Mouse (Mus musculus): ENCODE data around the gene Plekhn1.

DNA sequence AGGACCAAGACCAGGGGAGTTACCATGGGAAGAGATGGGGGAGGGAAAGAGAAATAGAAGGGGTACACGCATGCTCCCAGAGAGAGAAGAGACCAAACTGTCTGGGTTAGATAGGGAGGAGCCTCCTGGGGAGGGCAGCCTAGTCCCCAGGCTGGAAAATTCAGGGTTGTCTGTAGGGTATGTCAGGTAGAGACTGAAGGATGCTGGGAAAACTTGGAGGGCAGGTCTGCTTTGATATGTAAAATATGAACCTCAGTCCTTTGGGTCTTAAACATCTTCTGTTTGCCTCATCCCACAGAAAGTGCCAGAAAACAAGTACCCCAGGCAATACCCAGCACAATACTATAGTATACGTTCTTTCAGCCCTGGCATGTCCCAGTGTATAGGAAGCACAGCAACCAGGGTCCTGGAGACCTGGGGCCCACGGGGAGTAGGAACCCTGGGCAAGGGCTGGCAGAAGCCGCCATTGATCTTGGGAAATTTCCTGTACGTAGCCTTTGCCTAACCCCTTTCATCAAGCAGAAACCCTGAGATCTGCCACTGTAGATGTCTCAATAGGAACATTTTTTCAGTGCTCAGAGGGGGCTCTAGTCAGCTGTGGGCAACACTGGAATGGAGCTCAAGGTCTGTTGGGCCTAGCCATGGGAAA is 46.4 kb downstream of the Plekhn1 start:
- TF ChIP-seq MYOG (IDR thresholded peaks at IDR 0.05; ENCODE audit: control insufficient read depth in 1 of 3, insufficient read depth in 1 of 3, insufficient read length in 2 of 3, low read depth in 2 of 3): no peak
- no peak for TF ChIP-seq MYOD1 (IDR thresholded peaks at IDR 0.05; ENCODE audit: control insufficient read depth in 1 of 3, insufficient read length in 2 of 3, low read depth in 2 of 3)
- TF ChIP-seq POLR2A (IDR thresholded peaks at IDR 0.05; ENCODE audit: insufficient read length, low read depth): no peak
- no peak for TF ChIP-seq POLR2AphosphoS2 (IDR thresholded peaks at IDR 0.05; ENCODE audit: insufficient read length, low read depth)
- TF ChIP-seq TCF12 (IDR thresholded peaks at IDR 0.05; ENCODE audit: insufficient read depth, poor library complexity, severe bottlenecking): no peak
- no peak for TF ChIP-seq REST (IDR thresholded peaks at IDR 0.05; ENCODE audit: insufficient read depth, insufficient read length)
- no peak for TF ChIP-seq MAX (IDR thresholded peaks at IDR 0.05; ENCODE audit: low read depth)
- TF ChIP-seq E2F4 (IDR thresholded peaks at IDR 0.05; ENCODE audit: insufficient read depth): no peak
- no peak for TF ChIP-seq USF1 (IDR thresholded peaks at IDR 0.05; ENCODE audit: low read depth)
- no peak for TF ChIP-seq CEBPB (IDR thresholded peaks at IDR 0.05; ENCODE audit: insufficient read depth, poor library complexity, severe bottlenecking)
